9 mouse cellular contexts compared by ENCODE assay signal in the genomic region with DNA sequence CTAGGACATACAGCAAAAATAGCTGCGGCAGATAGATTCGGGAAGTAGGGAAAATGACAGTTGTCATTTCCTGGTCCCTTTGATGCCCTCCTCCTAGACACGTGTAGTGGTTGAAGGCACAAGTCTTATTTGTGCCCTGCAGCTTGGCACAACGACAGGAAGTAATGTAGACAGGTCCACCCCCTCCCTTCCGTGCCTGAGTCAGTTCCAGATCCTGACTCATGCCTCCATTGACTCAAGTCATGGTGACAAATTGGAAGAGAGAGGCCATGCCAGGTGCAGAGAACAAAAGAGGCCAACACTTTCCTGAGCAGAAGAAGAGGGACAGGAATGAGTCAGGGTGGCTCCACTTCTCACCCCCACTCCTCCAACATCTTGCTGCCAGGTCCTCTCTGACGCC. TPM values are rescaled to one million over a fixed set of nuclear protein-coding genes. Genes with fewer than 3 reads are reported as not detected.
DNase-seq lines count a peak whose midpoint lies in the region; ATAC-seq lines count a peak whose summit lies in the region.
"Had no signal": no experiment of that assay in that cellular context is flagged by ENCODE, and none has a peak within 500 bp of the region (broad histone marks: within the 10 kb centered on the region; RNA-seq: fewer than 3 reads in every experiment).

No protein-coding gene starts in this region.

- no peaks in the 10 kb centered on the region for H3K36me3 ChIP-seq in kidney, embryonic 15.5 days
- no peaks in the 10 kb centered on the region for H3K36me3 ChIP-seq in intestine, embryonic 15.5 days

- WGBS in kidney, embryonic 15.5 days, result 69% methylated on average over 6 of the region's 6 CpGs
- WGBS in intestine, embryonic 15.5 days, result 73% methylated on average over 6 of the region's 6 CpGs

- H3K9me3 ChIP-seq in kidney, embryonic 15.5 days (replicated peaks), result no peaks in the 10 kb centered on the region
- no peaks in the 10 kb centered on the region for H3K9me3 ChIP-seq in intestine, embryonic 15.5 days

- no peak overlapping the region for H3K4me2 ChIP-seq in kidney, embryonic 15.5 days
- H3K4me2 ChIP-seq in intestine, embryonic 15.5 days (replicated peaks), result no peak overlapping the region

- H3K4me1 ChIP-seq in kidney, embryonic 15.5 days, result peaks cover 5% of the 10 kb centered on the region; the same call in 1 of the 2 replicates
- no peaks in the 10 kb centered on the region for H3K4me1 ChIP-seq in intestine, embryonic 15.5 days (replicated peaks)

- no peak for ATAC-seq in kidney, embryonic 15.5 days (replicated peaks; ENCODE audit: low FRiP score)
- ATAC-seq in intestine, embryonic 15.5 days, result no peak
- no peak for ATAC-seq in megakaryocyte-erythroid progenitor cell, adult 5-6 weeks (replicated peaks; ENCODE audit: low FRiP score, low TSS enrichment, poor library complexity, severe bottlenecking)

- DNase-seq in kidney, adult 9 months, result peak; percentile 16
- DNase-seq in adrenal gland, adult 2 months, result peak; percentile 71
- DNase-seq in kidney, postnatal 10 days, result peak; percentile 13
- DNase-seq in right cerebral cortex, postnatal 14 days, result peak; percentile 8
- no peak for DNase-seq in gastrocnemius, postnatal 36 days

- no peak overlapping the region for H3K9ac ChIP-seq in kidney, embryonic 15.5 days
- H3K9ac ChIP-seq in intestine, embryonic 15.5 days, result no peak overlapping the region

- no peak overlapping the region for H3K27ac ChIP-seq in kidney, embryonic 15.5 days
- H3K27ac ChIP-seq in intestine, embryonic 15.5 days, result no peak overlapping the region

- no peaks in the 10 kb centered on the region for H3K27me3 ChIP-seq in kidney, embryonic 15.5 days
- H3K27me3 ChIP-seq in intestine, embryonic 15.5 days (replicated peaks), result no peaks in the 10 kb centered on the region

- intact Hi-C loops in gastrocnemius, postnatal 36 days (cut with DNase I), result loop anchor here (5.0 kb wide), 2 partner anchors 45 to 155 kb away; no protein-coding TSS in a partner anchor

- H3K4me3 ChIP-seq in kidney, embryonic 15.5 days (replicated peaks), result no peak overlapping the region
- no peak overlapping the region for H3K4me3 ChIP-seq in intestine, embryonic 15.5 days (replicated peaks)

RNA-seq across cellular contexts. Expression of gene Araf, which starts 19.4 kb away (rescaled TPM):
- polyA plus RNA-seq in kidney, embryonic 15.5 days (2015; fragmentation: Nextera tagmentation; extraction: Ambion mirVana), result 115 and 129 TPM in 2 replicates
- 100 to 1,000 TPM; 120 to 133 TPM for total RNA-seq in adrenal gland, adult 2 months (2021)
- 229 and 248 TPM in 2 replicates for polyA plus RNA-seq in adrenal gland, adult 2 months (2012; rRNA removed)
- polyA plus RNA-seq in intestine, embryonic 15.5 days (2015; fragmentation: Nextera tagmentation; extraction: Ambion mirVana), result 97.5 and 110 TPM in 2 replicates
- 101 and 125 TPM in 2 replicates for total RNA-seq in megakaryocyte-erythroid progenitor cell, adult 5-6 weeks (2014; fragmentation: Nextera tagmentation)
- 33.5 and 40.7 TPM in 2 replicates for total RNA-seq in megakaryocyte-erythroid progenitor cell, adult 5-6 weeks (2017)
- total RNA-seq in gastrocnemius, postnatal 36 days (2021), result 10 to 100 TPM; 73.3 to 90.0 TPM

RNA-seq across cellular contexts. Expression of gene Timp1, which starts 53.0 kb away (rescaled TPM):
- polyA plus RNA-seq in kidney, embryonic 15.5 days (2015; fragmentation: Nextera tagmentation; extraction: Ambion mirVana), result 23.1 and 28.0 TPM in 2 replicates
- total RNA-seq in adrenal gland, adult 2 months (2021), result 10 to 100 TPM; 20.7 to 45.5 TPM
- 34.9 and 39.0 TPM in 2 replicates for polyA plus RNA-seq in adrenal gland, adult 2 months (2012; rRNA removed)
- 18.2 and 20.0 TPM in 2 replicates for polyA plus RNA-seq in intestine, embryonic 15.5 days (2015; fragmentation: Nextera tagmentation; extraction: Ambion mirVana)
- not detected in 2 replicates for total RNA-seq in megakaryocyte-erythroid progenitor cell, adult 5-6 weeks (2014; fragmentation: Nextera tagmentation)
- not detected in 2 replicates for total RNA-seq in megakaryocyte-erythroid progenitor cell, adult 5-6 weeks (2017)
- 1 to 10 TPM; 2.1 to 2.5 TPM for total RNA-seq in gastrocnemius, postnatal 36 days (2021)
- total RNA-seq: neutrophil, adult 5-6 weeks had no signal

Comparison
In these comparisons a context has a peak if more than half of its experiments do, and no peak if none do; other contexts are left out.
1. DNase-seq: peak in kidney, adult 9 months (single experiment), adrenal gland, adult 2 months (single experiment), kidney, postnatal 10 days (single experiment) and right cerebral cortex, postnatal 14 days (single experiment); none in gastrocnemius, postnatal 36 days (0 of 2).
2. RNA of gene Timp1, which starts 53.0 kb away (total RNA-seq): 20.7 to 45.5 TPM in adrenal gland, adult 2 months; 2.1 to 2.5 TPM in gastrocnemius, postnatal 36 days and not detected in megakaryocyte-erythroid progenitor cell, adult 5-6 weeks; every median in the first group is over 4 times any median in the second.